Mouse (Mus musculus) 3T3-L1 (cell line): ENCODE measurements around the gene Fkbp5.
"Not testable (repeated sequence)": the region's sequence is repeated elsewhere in the genome, so short reads cannot be mapped to it uniquely, and the experiment has no call there.

Source experiments
- DNase-seq: peaks from one replicate; pipeline ENCODE4 v3.0.0-alpha.2; 2015; ENCODE audit warnings: low read depth, low spot score

Gene Fkbp5

DNA sequence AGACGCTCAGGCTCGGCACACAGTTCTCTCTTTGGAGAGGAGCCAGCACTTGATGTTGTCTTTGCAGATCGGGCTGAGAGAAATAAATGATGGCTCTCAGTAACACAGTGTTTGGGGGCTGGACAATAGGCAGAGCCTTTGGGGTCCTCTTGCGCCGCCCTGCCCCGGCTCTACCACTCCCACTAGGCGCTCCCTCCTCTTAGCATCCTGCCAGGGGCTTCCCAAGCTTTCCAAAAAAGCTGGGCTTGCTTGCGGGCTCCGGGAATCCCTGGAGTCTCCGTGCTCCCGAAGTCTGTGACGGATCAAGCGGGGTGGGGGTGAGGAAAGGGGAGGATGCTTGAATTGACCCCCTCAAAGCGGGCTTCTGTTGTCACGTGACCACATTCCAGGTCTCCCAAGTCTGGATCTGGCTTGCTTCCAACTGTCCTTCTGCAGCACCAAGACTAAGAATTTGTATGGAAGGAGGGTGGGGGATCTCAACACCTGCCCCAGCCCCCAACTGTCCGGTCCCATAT is at the start of gene Fkbp5:
Fkbp5 (minus strand) TSS at position 87 of the 515 bp plus-strand sequence.
- no peak for DNase-seq

DNA sequence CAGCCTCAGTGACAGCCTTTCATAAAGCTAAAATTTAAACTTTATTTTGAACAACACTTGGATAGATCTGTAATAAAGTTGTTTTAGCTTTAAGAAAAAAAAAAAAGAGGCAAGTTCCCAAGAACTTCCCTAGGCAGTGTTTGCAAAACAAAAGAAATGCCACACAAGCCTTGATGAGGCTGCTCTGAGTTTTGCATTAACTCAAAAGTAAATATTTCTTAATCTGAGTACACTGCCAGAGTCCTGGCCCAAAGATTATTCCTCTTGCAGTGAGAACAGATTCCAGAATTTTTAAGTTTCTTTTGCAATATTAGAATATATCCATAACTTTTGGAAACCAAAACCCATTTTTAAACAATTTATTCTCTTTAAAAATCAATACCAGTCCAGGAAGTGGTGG is 47.9 kb upstream of the Fkbp5 start:
- no peak for DNase-seq

DNA sequence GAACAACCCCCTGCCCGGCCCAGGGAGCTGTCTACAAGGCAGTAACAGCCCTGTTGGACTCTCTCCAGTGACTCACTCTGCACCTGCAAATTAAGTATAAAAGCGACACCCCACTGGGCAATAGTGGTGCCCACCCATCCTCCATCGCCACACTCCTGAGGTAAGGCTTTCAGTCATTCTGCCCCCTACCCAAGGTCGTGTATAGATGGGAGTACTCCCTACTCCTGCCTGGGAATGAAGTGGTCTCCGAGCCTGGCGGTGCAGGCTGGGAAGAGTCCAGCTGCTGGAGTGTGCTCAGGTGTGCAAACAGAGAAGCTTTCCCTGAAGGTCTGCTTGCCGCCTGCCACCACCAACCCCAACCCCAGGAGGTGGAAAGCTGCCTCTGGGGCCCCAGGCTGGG is 44.3 kb upstream of the Fkbp5 start:
- no peak for DNase-seq

DNA sequence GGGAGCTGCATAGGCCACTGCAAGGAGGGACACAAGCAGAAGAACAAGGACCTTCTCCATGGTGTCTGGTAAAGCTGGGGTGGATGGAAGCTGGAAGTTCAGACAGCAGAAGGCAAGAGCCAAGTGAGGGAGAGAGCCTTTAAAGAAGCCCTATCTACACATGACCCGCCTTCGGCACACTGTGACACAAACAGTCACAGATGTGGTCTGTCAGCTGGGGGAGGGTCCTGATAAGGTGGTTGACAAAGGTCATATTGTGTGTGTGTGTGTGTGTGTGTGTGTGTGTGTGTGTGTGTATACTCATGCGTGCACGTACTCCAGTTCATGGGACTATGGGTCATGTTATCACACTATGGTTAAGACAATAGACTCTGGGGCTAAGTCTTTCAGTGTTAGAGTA is 43.3 kb upstream of the Fkbp5 start, which contains the start of gene Clps:
Clps (minus strand) TSS at position 169 of the 400 bp plus-strand sequence.
- DNase-seq = no peak

DNA sequence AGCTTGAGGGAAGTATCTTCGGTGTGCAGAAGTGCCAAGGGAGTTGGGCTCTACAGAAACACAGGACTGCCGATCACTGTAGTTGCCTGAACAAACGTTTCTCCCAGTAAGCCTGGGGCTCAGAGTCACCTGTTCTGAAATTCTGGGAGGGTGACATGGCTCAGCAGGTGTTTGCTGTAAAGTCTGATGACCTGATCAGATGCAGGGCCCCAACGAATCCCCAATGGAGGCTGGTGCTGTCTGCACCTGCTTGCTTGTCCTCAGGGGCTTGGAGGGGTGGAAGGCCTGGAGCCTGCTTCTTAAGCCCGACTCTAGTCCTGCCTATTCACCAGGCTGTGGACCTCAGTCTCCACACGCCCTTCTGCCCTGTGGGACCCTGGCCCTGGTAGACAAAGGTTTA is 40.4 kb upstream of the Fkbp5 start:
- no peak for DNase-seq

DNA sequence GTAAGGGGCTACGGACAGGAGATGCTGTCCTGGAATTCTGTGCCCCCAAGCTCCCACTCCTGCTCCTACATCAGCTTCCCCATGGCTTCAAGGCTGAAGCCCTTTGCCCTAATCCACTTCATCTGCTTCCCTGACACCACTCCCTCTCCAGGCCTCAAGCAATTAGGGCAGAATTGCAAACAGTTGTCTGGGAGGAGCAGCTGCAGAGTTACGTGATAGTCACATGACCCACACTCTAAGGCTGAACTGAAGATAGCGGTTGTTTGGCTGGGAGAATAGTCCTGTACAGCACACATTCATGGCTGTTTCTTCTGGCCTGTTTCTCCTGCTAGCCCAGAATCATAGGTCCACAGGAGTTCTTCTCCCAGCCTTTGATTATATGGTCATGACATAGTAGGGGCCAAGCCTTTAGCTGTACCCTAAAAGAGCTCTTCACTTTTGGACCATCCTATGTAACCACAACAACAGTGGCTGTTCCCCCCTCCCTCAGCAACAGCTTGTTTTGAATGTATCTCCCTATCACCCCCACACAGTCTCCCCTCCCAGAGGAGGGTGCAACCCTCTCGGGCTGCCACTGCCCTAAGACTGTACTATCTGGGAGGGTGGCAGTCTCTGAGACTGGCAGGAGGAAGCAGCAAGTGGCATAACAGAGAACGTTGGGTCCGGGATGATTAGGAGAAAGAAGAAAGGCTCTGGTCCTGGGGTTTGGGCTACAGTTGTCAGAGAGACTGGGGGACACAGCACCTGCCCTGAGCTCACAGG is 39.5 kb upstream of the Fkbp5 start:
- peak; percentile 35 for DNase-seq

DNA sequence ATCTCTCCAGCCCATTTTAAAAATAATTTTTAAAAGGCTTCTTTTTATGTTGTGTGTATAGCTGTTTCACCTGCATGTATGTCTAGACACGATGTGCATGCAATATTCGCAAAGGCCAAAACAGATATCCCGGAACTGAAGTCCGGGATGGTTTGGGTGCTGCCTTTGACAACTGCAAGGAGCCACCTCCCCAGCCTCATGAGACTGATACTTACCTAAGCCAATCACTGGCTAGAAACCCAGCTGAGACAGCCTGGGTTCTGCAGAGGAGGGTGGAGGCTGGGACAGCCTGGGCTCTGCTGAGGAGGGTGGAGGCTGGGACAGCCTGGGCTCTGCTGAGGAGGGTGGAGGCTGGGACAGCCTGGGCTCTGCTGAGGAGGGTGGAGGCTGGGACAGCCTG is 36.7 kb upstream of the Fkbp5 start:
- DNase-seq = not testable (repeated sequence)

DNA sequence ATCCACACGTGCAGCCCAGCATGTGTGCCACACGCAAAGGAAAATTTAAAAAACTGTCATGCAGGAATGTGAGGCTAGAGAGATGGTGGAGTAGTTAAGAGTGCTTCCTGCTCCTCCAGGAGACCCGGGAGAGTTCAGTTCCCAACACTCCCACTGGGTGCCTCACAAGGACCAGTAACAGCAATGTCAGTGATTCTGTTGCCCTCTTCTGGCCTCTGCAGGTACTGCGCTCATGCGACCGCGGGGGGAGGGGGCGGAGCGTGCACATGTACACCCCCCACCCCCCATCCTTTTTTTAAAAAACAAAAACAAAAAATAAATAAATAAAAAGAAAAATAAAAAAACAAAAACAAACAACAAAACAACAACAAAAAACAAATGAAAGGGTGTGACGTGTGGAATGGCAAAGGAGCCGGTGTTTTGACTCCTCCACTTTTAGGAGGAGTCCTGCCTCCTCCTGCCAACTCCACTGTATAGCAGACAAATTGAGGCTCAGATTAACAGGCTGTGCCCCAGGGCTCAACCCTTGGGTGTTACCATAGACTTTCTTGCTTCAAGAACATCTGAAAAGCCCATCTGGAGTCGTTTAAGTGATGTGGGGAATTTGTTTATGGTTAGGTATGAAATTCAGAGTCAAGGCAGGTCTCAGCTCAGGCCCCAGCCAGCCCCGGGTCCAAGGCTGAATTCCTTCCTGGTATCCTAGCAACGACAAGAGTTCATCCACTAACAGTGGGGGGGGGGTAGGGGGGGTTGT is 35.9 kb upstream of the Fkbp5 start:
- peak; percentile 87 for DNase-seq

DNA sequence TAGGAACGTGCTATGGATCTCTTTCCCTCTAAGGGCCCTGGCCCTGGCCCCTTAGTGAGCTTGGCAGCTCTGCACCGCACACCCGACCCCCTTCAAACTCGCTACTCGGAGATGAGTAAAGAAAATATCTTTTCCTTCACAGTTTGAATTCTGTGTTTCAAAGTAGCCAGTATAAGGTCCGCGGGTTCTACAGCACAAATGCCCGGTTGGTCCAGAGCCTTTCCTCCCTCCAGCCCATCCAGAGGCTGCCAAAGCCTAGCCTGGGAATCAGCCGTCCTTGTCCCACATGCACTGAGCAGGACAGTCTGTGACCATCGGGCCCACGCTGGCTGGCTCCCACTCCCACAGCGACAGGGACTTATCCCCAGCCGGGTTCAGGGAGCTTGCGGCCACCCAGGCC is 31.8 kb upstream of the Fkbp5 start, which contains the start of gene Clpsl2:
Clpsl2 (plus strand) TSS at position 301 of the 400 bp plus-strand sequence.
- no peak for DNase-seq

DNA sequence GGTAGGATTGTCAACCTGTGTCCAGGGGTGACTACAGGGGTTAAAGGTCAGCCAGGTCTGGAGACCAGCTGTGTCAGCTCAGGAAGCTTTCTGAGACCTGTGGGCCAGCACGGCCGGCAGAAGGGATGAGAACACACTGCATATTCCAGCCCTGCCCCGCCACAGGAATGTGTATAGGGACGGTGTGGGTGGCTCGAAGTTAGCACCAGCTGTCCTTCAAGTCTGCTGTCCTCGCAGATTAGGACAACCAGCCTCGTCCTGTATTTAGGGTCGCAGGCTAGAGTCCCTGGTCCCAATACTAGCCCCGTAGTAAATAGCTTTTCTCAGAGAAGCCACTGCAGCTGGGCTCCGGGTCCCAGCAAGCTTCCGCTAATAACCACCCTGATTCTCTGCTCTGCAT is 31.2 kb upstream of the Fkbp5 start:
- no peak for DNase-seq

DNA sequence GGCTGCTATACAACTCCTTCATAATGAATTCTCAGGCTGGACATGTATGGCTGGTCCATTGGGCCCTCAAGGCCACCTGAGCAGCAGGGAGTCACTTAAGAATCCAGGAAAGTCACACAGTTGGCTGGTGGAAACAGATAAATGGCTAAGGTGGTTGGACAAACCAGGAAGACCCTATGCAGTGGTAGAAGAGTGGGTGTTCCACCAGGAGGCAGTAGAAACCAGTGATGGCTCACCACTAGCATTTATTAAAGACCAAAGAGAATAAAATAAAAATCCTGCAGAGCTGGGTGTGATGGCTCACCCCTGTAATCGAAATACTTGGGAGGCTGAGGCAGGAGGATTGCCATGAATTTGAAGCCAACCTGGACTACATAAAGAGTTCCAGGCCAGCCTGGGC is 29.6 kb upstream of the Fkbp5 start:
- DNase-seq = no peak

DNA sequence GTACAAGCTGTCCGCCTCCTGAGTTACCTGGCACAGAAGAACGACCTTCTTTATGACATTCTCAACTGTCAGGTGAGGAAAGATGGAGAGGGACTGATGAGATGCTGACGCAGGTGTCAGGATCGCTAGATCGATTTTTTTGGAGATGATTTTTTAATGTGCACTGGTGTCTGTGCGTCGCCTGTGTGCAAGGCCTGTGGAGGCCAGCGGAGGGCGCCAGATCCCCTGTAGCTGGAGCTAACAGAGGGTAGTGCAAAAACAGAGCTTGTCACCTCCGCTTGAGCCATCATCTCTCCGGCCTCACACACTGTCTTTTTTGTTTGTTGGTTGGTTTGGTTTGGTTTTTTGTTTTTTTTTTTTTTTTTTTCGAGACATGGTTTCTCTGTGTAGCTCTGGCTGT is 20.6 kb upstream of the Fkbp5 start:
- no peak for DNase-seq

DNA sequence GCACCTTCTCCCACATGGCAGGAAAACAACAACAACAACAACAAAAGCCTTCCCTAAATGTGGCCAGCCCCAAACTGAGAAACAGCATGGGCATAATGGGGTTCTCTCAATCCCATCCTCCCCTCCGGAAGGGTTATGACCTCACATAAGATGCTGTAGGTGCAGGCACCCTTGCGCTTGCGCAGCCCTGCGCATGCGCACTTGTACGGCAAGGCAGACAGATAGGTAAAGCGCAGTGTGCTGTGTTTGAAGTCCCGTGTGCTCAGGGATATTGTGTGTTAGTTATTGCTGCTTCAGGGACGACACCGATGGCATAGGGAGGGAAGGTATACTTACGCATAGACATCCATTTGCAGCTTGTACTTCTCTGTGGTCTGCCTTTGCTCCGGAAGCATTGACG is 16.0 kb upstream of the Fkbp5 start:
- no peak for DNase-seq

DNA sequence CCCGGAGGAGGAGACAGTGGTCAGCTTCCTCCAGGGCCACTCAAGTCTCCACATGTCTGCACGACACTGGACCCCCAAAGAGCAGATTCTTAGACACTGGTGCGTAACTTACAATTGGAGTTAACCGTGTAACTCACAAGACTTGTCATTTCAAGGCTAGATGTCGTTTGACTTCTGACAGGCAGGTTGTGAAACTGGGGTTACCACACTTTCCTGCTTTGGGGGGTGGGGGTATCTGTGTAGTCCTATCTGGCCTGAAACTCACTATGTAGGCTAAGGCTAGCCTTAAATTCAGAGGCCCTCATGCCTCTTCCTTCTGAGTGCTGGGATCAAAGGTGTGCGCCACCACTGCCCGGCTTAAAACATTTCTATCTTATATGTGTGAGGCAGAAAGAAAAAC is 15.2 kb upstream of the Fkbp5 start:
- DNase-seq = no peak

DNA sequence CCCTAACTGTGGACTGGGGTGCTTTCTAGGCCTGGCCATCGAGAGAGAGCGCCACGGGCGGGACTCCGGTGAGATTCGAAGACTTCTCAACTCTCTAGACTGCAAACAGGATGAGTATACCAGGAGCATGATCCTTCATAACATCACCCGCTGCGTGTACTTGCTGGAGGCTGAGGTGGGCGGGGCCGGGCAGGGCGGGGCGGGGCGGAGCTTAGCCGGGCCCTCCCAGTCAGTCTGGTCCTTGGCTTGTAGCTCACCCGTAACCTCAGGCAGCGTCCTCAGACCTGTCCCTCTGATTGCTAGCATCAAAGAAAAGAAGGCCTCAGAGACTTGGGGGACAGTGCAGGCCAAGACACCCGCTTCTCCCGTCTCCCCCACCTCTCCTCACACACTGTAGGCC is 14.6 kb upstream of the Fkbp5 start:
- DNase-seq = no peak

DNA sequence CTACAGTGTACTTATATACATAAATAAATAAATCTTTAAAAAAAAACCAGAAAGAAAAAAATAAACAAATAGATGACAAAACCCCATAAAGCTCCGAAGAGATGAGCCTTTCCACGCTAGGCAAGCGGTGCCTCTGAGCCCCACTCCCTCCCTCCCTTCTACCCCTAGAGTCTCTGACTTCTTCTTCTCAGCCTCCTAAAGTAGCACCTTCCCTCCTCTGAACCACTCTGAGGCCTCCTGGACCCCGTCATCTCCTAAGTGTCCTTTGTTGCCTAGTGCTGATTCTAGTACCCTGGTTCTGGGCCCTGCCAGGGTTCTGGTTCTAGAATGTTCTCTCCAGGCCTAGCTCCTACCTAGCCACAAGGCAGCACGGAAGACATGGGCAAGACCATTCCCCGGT is 13.2 kb upstream of the Fkbp5 start, which contains the start of gene Armc12:
Armc12 (plus strand) TSS at position 301 of the 400 bp plus-strand sequence.
- no peak for DNase-seq

DNA sequence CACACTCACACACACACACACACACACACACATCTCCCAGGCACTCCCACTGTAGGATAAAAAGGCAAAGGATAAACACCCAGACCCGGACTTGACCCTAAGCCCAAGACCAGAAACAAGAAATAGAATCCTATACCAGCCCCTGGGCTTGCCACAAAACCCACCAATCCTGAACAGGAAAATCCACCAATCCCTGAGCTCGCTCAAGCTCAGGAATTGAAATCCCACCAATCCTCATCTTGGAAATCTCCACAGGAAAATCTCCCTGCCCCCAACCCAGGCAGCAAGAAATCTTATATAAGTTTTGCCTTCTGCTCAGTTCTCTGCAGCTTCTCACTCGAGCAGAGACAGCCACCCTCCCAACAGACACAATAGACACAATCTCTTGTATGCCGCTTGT is 11.8 kb upstream of the Fkbp5 start:
- DNase-seq = no peak

DNA sequence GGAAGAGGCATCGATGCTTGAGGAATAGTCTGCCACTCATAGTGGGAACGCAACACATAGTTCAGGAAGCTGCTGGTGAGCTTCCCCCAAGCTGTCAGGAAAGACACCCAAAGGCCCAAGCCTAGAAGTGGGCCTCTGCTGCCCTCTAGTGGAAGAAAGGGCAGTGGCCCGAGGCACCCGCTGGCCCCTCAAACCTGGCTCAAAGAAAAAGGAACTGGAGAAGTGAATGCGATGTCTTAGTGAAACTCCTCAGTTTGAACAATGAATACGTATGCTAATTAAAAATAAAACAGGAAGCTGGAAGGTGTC is 10.7 kb upstream of the Fkbp5 start:
- peak; percentile 89 for DNase-seq

DNA sequence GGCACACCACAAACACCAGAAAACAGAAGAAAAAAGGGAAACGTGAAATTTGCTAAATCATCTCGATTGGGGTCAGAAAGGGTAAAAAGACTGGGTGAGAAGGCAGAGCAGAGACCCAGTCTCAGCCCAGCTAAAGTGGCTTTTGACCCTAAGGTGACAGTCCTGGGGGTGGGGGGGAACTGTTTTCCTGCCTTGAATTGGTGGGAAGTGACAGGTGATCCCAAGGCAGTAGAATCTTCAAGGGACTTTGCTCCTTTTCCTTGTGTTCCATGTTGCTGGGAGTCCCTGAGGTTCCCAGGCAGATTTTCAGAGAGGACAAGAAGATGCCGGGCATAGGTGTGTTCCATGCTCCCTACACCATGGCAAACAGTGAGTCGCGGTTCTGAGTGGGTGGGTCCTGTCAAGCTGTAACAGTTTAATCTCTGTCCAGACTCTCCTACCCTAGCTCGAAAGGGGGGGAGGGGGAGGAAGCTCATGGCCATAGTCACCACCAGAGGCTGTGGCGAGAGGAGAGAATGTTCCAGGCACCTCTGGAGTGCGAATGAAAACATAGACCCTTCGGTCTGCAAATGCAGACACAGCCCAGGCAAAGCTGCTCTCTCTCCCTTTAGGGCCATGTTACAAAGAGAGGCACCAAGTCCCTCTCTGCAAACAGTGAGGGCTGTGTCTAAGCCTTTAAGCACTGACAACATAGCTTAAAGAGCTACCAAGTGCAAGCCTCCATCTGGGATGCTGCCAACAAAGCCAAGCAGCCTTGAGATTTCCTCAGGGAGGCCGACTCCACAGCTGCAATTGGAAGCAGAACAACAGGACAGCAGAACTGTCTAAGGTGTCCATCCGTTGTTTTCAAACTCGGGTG is 10.1 kb upstream of the Fkbp5 start:
- no peak for DNase-seq

DNA sequence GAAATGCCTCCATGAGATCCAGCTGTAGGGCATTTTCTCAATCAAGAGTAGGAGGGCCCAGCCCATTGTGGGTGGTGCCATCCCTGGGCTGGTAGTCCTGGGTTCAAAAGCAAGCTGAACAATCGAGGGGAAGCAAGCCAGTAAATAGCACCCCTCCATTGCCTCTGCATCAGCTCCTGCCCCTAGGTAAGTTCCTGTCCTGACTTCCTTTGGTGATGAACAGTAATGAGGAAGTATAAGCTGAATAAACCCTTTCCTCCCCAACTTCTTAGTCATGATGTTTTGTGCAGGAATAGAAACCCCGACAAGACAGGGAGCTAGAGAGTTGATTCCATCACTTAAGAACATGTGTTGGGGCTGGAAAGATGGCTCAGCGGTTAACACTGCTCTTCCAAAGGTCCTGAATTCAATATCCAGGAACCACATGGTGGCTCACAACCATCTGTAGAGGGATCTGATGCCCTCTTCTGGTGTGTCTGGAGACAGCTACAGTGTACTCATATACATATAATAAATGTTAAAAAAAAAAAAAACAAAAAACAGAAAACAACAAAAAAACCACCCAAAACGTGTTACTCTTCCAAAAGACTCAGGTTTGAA is 7.6 kb upstream of the Fkbp5 start:
- DNase-seq = peak; percentile 28

DNA sequence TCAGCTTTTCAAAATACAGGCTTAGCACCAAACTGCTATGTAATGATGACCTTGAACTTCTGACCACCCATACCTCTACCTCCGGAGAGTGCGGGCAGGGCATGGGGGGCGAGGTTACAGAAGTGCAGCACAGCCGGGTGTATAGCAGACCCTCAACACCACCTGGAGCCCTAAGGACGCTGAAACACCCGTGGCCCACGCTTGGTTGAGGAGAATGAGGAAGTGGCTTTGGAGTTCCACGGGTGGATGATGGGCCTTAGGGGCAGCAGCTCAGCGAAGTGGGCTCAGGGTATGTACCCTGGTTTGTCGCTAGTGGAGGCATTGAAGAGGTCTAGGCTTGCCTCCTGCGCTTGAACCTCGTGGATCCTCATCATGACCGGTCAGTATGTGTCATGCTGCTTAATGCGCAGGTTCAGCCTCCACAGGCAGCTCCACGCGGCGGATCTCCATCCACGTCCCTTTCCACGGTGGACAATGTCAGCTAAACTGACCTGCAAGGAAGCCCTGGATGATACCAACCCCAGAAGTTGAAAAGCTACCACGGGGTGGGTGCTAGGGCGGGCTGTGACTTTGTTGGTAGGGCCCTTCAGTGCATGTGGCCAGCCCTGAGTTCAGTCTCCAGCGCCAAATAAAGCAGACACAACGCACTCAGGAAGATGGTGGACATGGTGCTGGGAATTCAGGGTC is 6.8 kb upstream of the Fkbp5 start:
- no peak for DNase-seq
